Mouse (Mus musculus): ENCODE results near the gene Hmcn2. TPM values are rescaled to one million over a fixed set of nuclear protein-coding genes. Genes with fewer than 3 reads are reported as not detected.

Gene Hmcn2
- polyA plus RNA-seq, 1 experiment = 147 TPM

DNA sequence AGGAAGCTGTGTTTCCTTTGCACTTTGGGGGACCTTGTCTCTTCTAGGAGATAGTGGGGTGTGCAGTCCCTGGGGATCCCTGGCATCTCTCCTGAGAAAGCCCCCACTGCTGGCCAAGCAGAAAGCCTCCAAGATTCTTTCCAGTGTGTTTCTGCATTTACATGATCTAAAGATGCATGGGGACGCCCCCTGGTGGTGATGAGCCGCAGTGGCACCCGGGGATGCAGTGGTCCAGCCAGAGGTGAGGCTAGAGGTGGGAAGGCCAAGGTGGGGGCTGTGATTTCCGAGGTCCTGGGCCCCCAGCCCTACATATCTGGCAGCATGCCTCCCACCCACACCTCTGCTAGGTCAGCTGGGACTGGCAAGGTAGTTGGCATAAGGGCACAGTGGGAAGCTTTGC is 19.2 kb upstream of the Hmcn2 start:
- 1% methylated on average over 4 of the region's 4 CpGs for WGBS
- Histone ChIP-seq H3K27me3 (ENCODE audit: control insufficient read depth, insufficient read depth, low read length) (no peaks in the 10 kb centered on the region), H3K4me3 (ENCODE audit: low read depth, low read length) (no peak overlapping the region), H3K36me3 (ENCODE audit: control insufficient read depth, insufficient read depth, low read length) (no peaks in the 10 kb centered on the region), H3K4me1 (ENCODE audit: control insufficient read depth, insufficient read depth, insufficient read length, low read length) (no peaks in the 10 kb centered on the region; the same call in 1 of the 2 replicates), H3K27ac (ENCODE audit: insufficient read depth, low read depth, low read length) (no peak overlapping the region)
- TF ChIP-seq POLR2A (IDR thresholded peaks at IDR 0.05; ENCODE audit: low read depth, low read length) = no peak
- TF ChIP-seq CTCF (IDR thresholded peaks at IDR 0.05; ENCODE audit: extremely low read depth, insufficient read length, insufficient replicate concordance, low read depth, low read length) = peak; percentile 83

GRCm38 (mm10) chr2:31296395-31296794 is 17.8 kb upstream of the Hmcn2 start:
- no peaks in the 10 kb centered on the region; the same call in 1 of the 2 replicates for H3K4me1 ChIP-seq (ENCODE audit: control insufficient read depth, insufficient read depth, insufficient read length, low read length)
- H3K36me3 ChIP-seq (ENCODE audit: control insufficient read depth, insufficient read depth, low read length) = no peaks in the 10 kb centered on the region
- H3K27ac ChIP-seq (ENCODE audit: insufficient read depth, low read depth, low read length) = no peak overlapping the region
- WGBS = 81% methylated on average over 6 of the region's 6 CpGs
- H3K4me3 ChIP-seq (ENCODE audit: low read depth, low read length) = no peak overlapping the region
- TF ChIP-seq POLR2A (IDR thresholded peaks at IDR 0.05; ENCODE audit: low read depth, low read length) (no peak), CTCF (IDR thresholded peaks at IDR 0.05; ENCODE audit: extremely low read depth, insufficient read length, insufficient replicate concordance, low read depth, low read length) (no peak)
- no peaks in the 10 kb centered on the region for H3K27me3 ChIP-seq (ENCODE audit: control insufficient read depth, insufficient read depth, low read length)

DNA sequence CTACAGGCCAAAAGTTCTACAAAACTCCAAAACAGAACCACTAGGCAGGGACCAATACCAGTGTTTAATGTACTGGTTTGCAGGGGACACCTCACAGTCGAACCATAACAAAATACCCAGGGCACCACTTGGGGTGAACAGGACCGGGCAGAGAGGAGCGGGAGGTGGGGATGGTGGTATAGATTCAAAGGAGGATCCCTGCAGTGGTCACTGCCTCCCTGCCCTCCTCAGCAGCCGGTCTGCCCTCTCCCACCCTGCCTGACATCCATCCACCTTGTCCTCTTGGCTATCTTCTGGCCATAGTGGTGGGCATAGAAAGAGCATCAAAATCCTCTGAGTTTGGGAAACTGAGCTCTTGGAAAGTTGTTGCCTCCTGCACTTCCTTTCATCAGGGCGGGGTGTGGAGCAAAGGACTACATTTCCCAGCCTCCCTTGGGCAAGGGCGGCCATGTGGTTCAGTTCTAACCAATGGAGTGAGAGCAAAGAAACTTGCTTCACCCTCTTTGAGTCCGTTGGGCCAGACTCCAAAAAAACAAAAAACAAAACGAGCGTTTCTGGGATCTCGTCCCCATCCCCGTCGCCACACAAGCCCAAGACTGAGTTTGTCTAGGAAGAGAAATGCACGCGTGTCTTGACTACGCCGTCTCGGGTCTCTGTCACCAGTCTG is 16.5 kb upstream of the Hmcn2 start:
- 6% methylated on average over 17 of the region's 17 CpGs for WGBS
- no peaks in the 10 kb centered on the region; the same call in 1 of the 2 replicates for H3K4me1 ChIP-seq (ENCODE audit: control insufficient read depth, insufficient read depth, insufficient read length, low read length)
- H3K4me3 ChIP-seq (ENCODE audit: low read depth, low read length) = peak overlapping the region; percentile 64
- TF ChIP-seq POLR2A (IDR thresholded peaks at IDR 0.05; ENCODE audit: low read depth, low read length) (no peak), CTCF (IDR thresholded peaks at IDR 0.05; ENCODE audit: extremely low read depth, insufficient read length, insufficient replicate concordance, low read depth, low read length) (no peak)
- H3K36me3 ChIP-seq (ENCODE audit: control insufficient read depth, insufficient read depth, low read length) = no peaks in the 10 kb centered on the region
- H3K27me3 ChIP-seq (ENCODE audit: control insufficient read depth, insufficient read depth, low read length) = no peaks in the 10 kb centered on the region
- H3K27ac ChIP-seq (ENCODE audit: insufficient read depth, low read depth, low read length) = peak overlapping the region; percentile 13; the same call in 1 of the 2 replicates

GRCm38 (mm10) chr2:31298814-31299213 is 15.4 kb upstream of the Hmcn2 start:
- H3K27ac ChIP-seq (ENCODE audit: insufficient read depth, low read depth, low read length) = no peak overlapping the region
- no peak for TF ChIP-seq POLR2A (IDR thresholded peaks at IDR 0.05; ENCODE audit: low read depth, low read length)
- no peak for TF ChIP-seq CTCF (IDR thresholded peaks at IDR 0.05; ENCODE audit: extremely low read depth, insufficient read length, insufficient replicate concordance, low read depth, low read length)
- H3K36me3 ChIP-seq (ENCODE audit: control insufficient read depth, insufficient read depth, low read length) = no peaks in the 10 kb centered on the region
- H3K4me3 ChIP-seq (ENCODE audit: low read depth, low read length) = no peak overlapping the region
- WGBS = 27% methylated on average over 4 of the region's 4 CpGs
- H3K27me3 ChIP-seq (ENCODE audit: control insufficient read depth, insufficient read depth, low read length) = no peaks in the 10 kb centered on the region
- no peaks in the 10 kb centered on the region; the same call in 1 of the 2 replicates for H3K4me1 ChIP-seq (ENCODE audit: control insufficient read depth, insufficient read depth, insufficient read length, low read length)

- Histone ChIP-seq H3K27ac (ENCODE audit: insufficient read depth, low read depth, low read length) (no peak overlapping the region), H3K36me3 (ENCODE audit: control insufficient read depth, insufficient read depth, low read length) (no peaks in the 10 kb centered on the region), H3K27me3 (ENCODE audit: control insufficient read depth, insufficient read depth, low read length) (no peaks in the 10 kb centered on the region), H3K4me1 (ENCODE audit: control insufficient read depth, insufficient read depth, insufficient read length, low read length) (no peaks in the 10 kb centered on the region; the same call in 1 of the 2 replicates), H3K4me3 (ENCODE audit: low read depth, low read length) (no peak overlapping the region)
- WGBS = 21% methylated on average over 4 of the region's 4 CpGs
- TF ChIP-seq CTCF (IDR thresholded peaks at IDR 0.05; ENCODE audit: extremely low read depth, insufficient read length, insufficient replicate concordance, low read depth, low read length) (peak; percentile 44; the same call in 1 of the 2 replicates), POLR2A (IDR thresholded peaks at IDR 0.05; ENCODE audit: low read depth, low read length) (no peak)
Measured at GRCm38 (mm10) chr2:31299266-31299665, 14.9 kb upstream of the Hmcn2 start.

DNA sequence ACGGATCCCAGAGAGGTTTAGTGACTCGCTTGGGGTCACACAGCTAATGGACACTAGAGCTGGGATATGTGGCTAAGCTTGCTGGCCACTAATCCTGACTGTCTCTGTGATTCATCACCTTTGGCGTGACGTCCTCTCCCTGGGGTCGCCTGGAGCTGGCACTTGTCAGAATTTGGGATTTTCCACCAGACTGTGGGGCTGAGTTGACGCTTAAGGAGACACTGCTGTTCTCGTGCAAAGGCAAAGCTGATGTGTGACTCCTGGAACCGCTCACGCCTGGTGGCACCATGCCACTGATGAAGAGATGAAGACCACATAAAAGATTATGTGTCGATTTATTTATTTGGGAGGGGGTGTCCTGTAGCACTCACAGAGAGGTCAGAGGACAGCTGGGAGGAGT is 14.2 kb upstream of the Hmcn2 start:
- 74% methylated on average over 10 of the region's 10 CpGs for WGBS
- H3K27ac ChIP-seq (ENCODE audit: insufficient read depth, low read depth, low read length) = no peak overlapping the region
- H3K36me3 ChIP-seq (ENCODE audit: control insufficient read depth, insufficient read depth, low read length) = no peaks in the 10 kb centered on the region
- H3K4me3 ChIP-seq (ENCODE audit: low read depth, low read length) = no peak overlapping the region
- H3K27me3 ChIP-seq (ENCODE audit: control insufficient read depth, insufficient read depth, low read length) = no peaks in the 10 kb centered on the region
- no peak for TF ChIP-seq POLR2A (IDR thresholded peaks at IDR 0.05; ENCODE audit: low read depth, low read length)
- TF ChIP-seq CTCF (IDR thresholded peaks at IDR 0.05; ENCODE audit: extremely low read depth, insufficient read length, insufficient replicate concordance, low read depth, low read length) = no peak
- H3K4me1 ChIP-seq (ENCODE audit: control insufficient read depth, insufficient read depth, insufficient read length, low read length) = no peaks in the 10 kb centered on the region; the same call in 1 of the 2 replicates

GRCm38 (mm10) chr2:31303177-31303576 is 11.0 kb upstream of the Hmcn2 start:
- Histone ChIP-seq H3K4me1 (ENCODE audit: control insufficient read depth, insufficient read depth, insufficient read length, low read length) (no peaks in the 10 kb centered on the region; the same call in 1 of the 2 replicates), H3K27ac (ENCODE audit: insufficient read depth, low read depth, low read length) (no peak overlapping the region), H3K27me3 (ENCODE audit: control insufficient read depth, insufficient read depth, low read length) (no peaks in the 10 kb centered on the region), H3K4me3 (ENCODE audit: low read depth, low read length) (no peak overlapping the region), H3K36me3 (ENCODE audit: control insufficient read depth, insufficient read depth, low read length) (no peaks in the 10 kb centered on the region)
- whole genome bisulfite sequencing = 70% methylated on average over 9 of the region's 9 CpGs
- TF ChIP-seq POLR2A (IDR thresholded peaks at IDR 0.05; ENCODE audit: low read depth, low read length) (no peak), CTCF (IDR thresholded peaks at IDR 0.05; ENCODE audit: extremely low read depth, insufficient read length, insufficient replicate concordance, low read depth, low read length) (no peak)
